Mouse (Mus musculus) myocyte (in vitro differentiated cells): ENCODE data around the gene Kifc3.

Experiments used
- CEBPB ChIP-seq: IDR thresholded peaks from 2 replicates; pipeline ENCODE4 v1.6.1; 2011; ENCODE audit warnings: mild to moderate bottlenecking, moderate library complexity; ENCODE audit not compliant: poor library complexity, insufficient read depth, severe bottlenecking
- E2F4 ChIP-seq: IDR thresholded peaks from one replicate; pipeline ENCODE4 v1.6.1; 2011; ENCODE audit warnings: mild to moderate bottlenecking, control low read depth, moderate library complexity; ENCODE audit not compliant: insufficient read depth
- MAX ChIP-seq: IDR thresholded peaks from one replicate; pipeline ENCODE4 v1.6.1; 2011; ENCODE audit warnings: low read depth, mild to moderate bottlenecking, control low read depth
- MYOD1 ChIP-seq, 3 experiments: IDR thresholded peaks; one replicate each; pipeline ENCODE4 v1.6.1; 2011; ENCODE audit warnings: control low read depth in 2 of 3, low read depth in 2 of 3, mild to moderate bottlenecking in 2 of 3, moderate library complexity in 1 of 3; ENCODE audit not compliant: insufficient read length in 2 of 3, control insufficient read depth in 1 of 3
- MYOG ChIP-seq, 3 experiments: IDR thresholded peaks; one replicate each; pipeline ENCODE4 v1.6.1; 2011; ENCODE audit warnings: control low read depth in 2 of 3, low read depth in 2 of 3, mild to moderate bottlenecking in 2 of 3; ENCODE audit not compliant: insufficient read length in 2 of 3, control insufficient read depth in 1 of 3, insufficient read depth in 1 of 3
- POLR2A ChIP-seq: IDR thresholded peaks from one replicate; pipeline ENCODE4 v1.6.1; 2011; ENCODE audit warnings: low read depth, mild to moderate bottlenecking, control low read depth, moderate library complexity; ENCODE audit not compliant: insufficient read length
- POLR2AphosphoS2 ChIP-seq: IDR thresholded peaks from one replicate; pipeline ENCODE4 v1.6.1; 2011; ENCODE audit warnings: low read depth, control low read depth; ENCODE audit not compliant: insufficient read length
- REST ChIP-seq: IDR thresholded peaks from one replicate; pipeline ENCODE4 v1.6.1; 2011; ENCODE audit warnings: mild to moderate bottlenecking, control low read depth, moderate library complexity; ENCODE audit not compliant: insufficient read depth, insufficient read length
- SRF ChIP-seq: IDR thresholded peaks from one replicate; pipeline ENCODE4 v1.6.1; 2011; ENCODE audit warnings: low read depth; ENCODE audit not compliant: control insufficient read depth, insufficient read length
- TCF12 ChIP-seq: IDR thresholded peaks from one replicate; pipeline ENCODE4 v1.6.1; 2011; ENCODE audit warnings: mild to moderate bottlenecking, control low read depth; ENCODE audit not compliant: poor library complexity, insufficient read depth, severe bottlenecking
- TCF3 ChIP-seq: IDR thresholded peaks from one replicate; pipeline ENCODE4 v1.6.1; 2011; ENCODE audit warnings: low read depth, control low read depth; ENCODE audit not compliant: insufficient read length
- USF1 ChIP-seq: IDR thresholded peaks from one replicate; pipeline ENCODE4 v1.6.1; 2011; ENCODE audit warnings: low read depth, mild to moderate bottlenecking, control low read depth, moderate library complexity

DNA sequence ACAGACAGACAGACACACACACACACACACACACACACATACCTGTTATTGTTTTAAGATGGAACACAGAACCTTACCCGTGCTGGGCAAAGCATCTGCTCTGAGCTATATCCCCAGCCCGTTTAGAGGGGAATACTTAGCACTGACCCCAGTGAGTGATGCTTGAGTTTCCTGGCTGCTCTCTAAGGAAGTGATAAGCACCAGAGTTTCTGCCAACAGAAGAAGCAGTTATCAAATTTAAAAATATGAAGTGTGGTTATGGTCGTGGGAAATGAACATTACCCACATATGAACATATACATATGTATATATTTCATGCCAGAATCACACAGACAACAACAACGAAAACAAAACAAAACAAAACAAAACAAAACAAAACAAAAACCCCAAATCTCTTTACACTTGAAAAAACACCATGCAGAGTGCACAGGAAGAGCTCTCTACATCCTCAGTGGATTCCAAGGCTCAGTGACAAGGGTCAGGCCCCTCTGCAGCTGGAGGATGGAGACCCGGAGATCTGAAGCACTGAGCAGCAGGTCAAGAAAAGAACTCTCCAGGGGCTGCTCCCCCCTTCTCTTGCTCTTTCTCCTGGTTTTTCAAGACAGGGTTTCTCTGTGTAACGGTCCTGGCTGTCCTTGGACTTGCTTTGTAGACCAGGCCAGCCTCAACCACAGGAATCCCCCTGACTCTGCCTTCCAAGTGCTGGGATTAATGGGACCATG is 142.6 kb downstream of the Kifc3 start:
- TF ChIP-seq USF1 (no peak), POLR2A (no peak), MAX (no peak), SRF (no peak), POLR2AphosphoS2 (no peak), TCF12 (no peak), MYOD1 (IDR thresholded peaks at IDR 0.05; ENCODE audit: control insufficient read depth in 1 of 3, insufficient read length in 2 of 3, low read depth in 2 of 3) (no peak), MYOG (IDR thresholded peaks at IDR 0.05; ENCODE audit: control insufficient read depth in 1 of 3, insufficient read depth in 1 of 3, insufficient read length in 2 of 3, low read depth in 2 of 3) (no peak), E2F4 (no peak), CEBPB (no peak), TCF3 (no peak), REST (no peak)
